Mouse (Mus musculus) hindbrain, postnatal 0 days (tissue): ENCODE data around the gene Aqp7. TPM values are rescaled to one million over a fixed set of nuclear protein-coding genes. Genes with fewer than 3 reads are reported as not detected.

Experiments
- ATAC-seq: fragments of 200-750 bp; cut with Nextera tagmentation; 2 replicates; pipeline ENCODE4 v1.8.0; 2017; ENCODE audit warnings: mild to moderate bottlenecking, moderate TSS enrichment, moderate library complexity
- DNase-seq: peaks from one replicate; pipeline ENCODE4 v3.0.0-alpha.2; 2015; ENCODE audit warnings: low spot score
- H3K27ac ChIP-seq: fragments of 300-500 bp; sonication (generic); 2 replicates; pipeline ENCODE4 v1.5.1; 2014; ENCODE audit warnings: mild to moderate bottlenecking
- H3K27me3 ChIP-seq: fragments of 300-500 bp; sonication (generic); 2 replicates; pipeline ENCODE4 v1.6.1; 2014; ENCODE audit warnings: low read length, mixed read lengths; ENCODE audit not compliant: insufficient read depth
- H3K36me3 ChIP-seq: fragments of 300-500 bp; sonication (generic); 2 replicates; pipeline ENCODE4 v1.6.1; 2014; ENCODE audit warnings: low read length, mixed read lengths; ENCODE audit not compliant: insufficient read depth
- H3K4me1 ChIP-seq: fragments of 300-500 bp; sonication (generic); 2 replicates; pipeline ENCODE4 v1.6.1; 2014; ENCODE audit warnings: antibody characterized with exemption, low read length, mixed read lengths; ENCODE audit not compliant: insufficient read depth
- H3K4me2 ChIP-seq: fragments of 300-500 bp; sonication (generic); 2 replicates; pipeline ENCODE4 v1.6.1; 2014; ENCODE audit warnings: low read depth, mild to moderate bottlenecking, low read length, moderate library complexity, mixed read lengths
- H3K4me3 ChIP-seq: fragments of 300-500 bp; sonication (generic); 2 replicates; pipeline ENCODE4 v1.5.1; 2014; ENCODE audit warnings: low read length
- H3K9ac ChIP-seq: fragments of 300-500 bp; sonication (generic); replicated peaks from 2 replicates; pipeline ENCODE4 v1.6.1; 2014; ENCODE audit warnings: mild to moderate bottlenecking, low read length, moderate library complexity, mixed read lengths
- H3K9me3 ChIP-seq: fragments of 300-500 bp; sonication (generic); 2 replicates; pipeline ENCODE4 v1.6.1; 2016; ENCODE audit warnings: low read length, mixed read lengths
- CTCF ChIP-seq: IDR thresholded peaks from 2 replicates; pipeline ENCODE4 v1.5.1; 2016; ENCODE audit warnings: antibody characterized with exemption, control low read depth, low read depth
- WGBS: fragments of 180-500 bp; shearing (Covaris S2); extraction: QIAGEN DNeasy Blood & Tissue Kit; methylation state at CpG from one replicate; pipeline ENCODE4 v1.1.7; 2014; 5-methylcytosine and 5-hydroxymethylcytosine counted together
- polyA plus RNA-seq: library from polyadenylated mRNA; unstranded; fragments of >200 nt; fragmentation: Nextera tagmentation; extraction: Ambion mirVana; gene quantifications from 2 replicates; pipeline ENCODE4 v1.2.1, GENCODE M21; 2015
- total RNA-seq: library from RNA; depleted of rRNA; stranded (reverse); fragments of >200 nt; gene quantifications from 2 replicates; pipeline ENCODE4 v1.2.3, GENCODE M21; 2014

Gene Aqp7
- total and polyA plus RNA-seq, 2 experiments from 2014 or later, result 0.06 TPM; not detected in 1

DNA sequence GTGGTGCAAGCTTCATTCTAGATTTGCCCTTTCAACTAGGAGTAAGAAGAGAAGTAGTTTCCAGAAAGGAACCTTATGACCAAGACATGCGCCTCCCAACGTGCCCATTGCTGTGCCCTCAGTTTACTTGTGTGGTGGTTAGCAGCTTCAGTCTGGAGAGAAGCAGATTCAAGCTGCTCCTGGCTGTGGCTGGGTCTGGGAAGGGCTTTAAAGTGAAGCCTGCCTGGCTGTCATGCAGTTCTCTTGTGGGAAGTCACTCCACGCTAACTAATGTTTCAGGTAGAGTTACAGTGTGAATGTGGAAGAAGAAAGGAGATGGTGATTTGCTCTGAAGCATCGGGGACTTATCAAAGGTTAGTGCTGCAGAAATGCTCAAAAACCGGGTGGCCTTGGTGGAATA is 32.1 kb downstream of the Aqp7 start:
- H3K27ac ChIP-seq, result no peak overlapping the region
- no peak for TF ChIP-seq CTCF
- WGBS, result 94% methylated on average over 5 of the region's 5 CpGs
- H3K4me2 ChIP-seq, result no peak overlapping the region
- DNase-seq (no peak), ATAC-seq (no peak)
- H3K4me1 ChIP-seq, result no peaks in the 10 kb centered on the region
- no peaks in the 10 kb centered on the region for H3K9me3 ChIP-seq
- H3K27me3 ChIP-seq, result no peaks in the 10 kb centered on the region
- no peak overlapping the region for H3K9ac ChIP-seq
- H3K4me3 ChIP-seq, result no peak overlapping the region
- peaks cover 49% of the 10 kb centered on the region; the same call in 1 of the 2 replicates for H3K36me3 ChIP-seq

GRCm38 (mm10) chr4:41013351-41013750 is 34.6 kb downstream of the Aqp7 start:
- H3K4me2 ChIP-seq, result no peak overlapping the region
- H3K27ac ChIP-seq, result no peak overlapping the region
- no peak for ATAC-seq
- no peak overlapping the region for H3K9ac ChIP-seq
- DNase-seq, result no peak
- H3K4me3 ChIP-seq, result no peak overlapping the region
- WGBS, result 92% methylated on average over 3 of the region's 3 CpGs
- peaks cover 62% of the 10 kb centered on the region for H3K36me3 ChIP-seq
- H3K27me3 ChIP-seq, result no peaks in the 10 kb centered on the region
- H3K4me1 ChIP-seq, result no peaks in the 10 kb centered on the region
- no peaks in the 10 kb centered on the region for H3K9me3 ChIP-seq
- TF ChIP-seq CTCF, result no peak

DNA sequence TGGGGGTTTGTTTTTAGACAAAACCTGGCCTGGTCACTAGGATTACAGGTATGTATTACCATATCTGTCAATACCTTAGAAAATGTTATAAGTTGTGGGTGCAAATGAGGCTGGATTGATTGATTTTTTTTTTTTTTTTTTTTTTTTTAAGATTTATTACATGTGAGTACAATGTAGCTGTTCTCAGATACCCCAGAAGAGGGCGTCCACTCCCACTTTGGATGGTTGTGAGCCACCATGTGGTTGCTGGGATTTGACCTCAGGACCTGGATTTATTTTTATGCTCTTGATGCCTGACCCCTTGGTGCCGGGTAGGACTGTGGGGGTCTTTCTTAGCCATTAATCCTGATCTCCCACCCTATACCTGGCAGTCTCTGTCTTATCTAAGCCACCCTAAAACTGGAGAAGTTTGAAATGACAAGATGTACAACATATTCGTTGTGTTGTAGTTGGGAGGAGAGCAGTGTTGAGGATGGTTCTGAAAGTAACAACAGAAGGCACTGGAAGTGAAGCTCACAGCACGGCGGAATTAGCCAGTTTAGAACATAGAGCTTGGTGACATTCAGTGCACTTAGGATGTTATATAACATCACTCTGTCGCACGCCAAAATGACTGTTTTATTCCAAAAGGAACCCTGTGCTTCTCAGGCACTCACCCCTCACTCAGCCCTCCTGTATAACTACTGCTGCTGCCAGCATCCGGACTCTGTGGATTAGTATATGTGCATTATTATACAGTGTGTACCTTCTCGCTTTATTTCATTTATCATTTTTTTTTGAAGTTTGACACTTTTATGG is 46.9 kb downstream of the Aqp7 start:
- H3K36me3 ChIP-seq, result peaks cover 73% of the 10 kb centered on the region
- DNase-seq (no peak), ATAC-seq (no peak)
- H3K9ac ChIP-seq, result no peak overlapping the region
- no peak overlapping the region for H3K4me2 ChIP-seq
- H3K4me3 ChIP-seq, result no peak overlapping the region
- WGBS, result 90% methylated on average over 9 of the region's 9 CpGs
- H3K27ac ChIP-seq, result no peak overlapping the region
- no peaks in the 10 kb centered on the region for H3K4me1 ChIP-seq
- no peaks in the 10 kb centered on the region for H3K9me3 ChIP-seq
- no peaks in the 10 kb centered on the region for H3K27me3 ChIP-seq
- TF ChIP-seq CTCF, result no peak

DNA sequence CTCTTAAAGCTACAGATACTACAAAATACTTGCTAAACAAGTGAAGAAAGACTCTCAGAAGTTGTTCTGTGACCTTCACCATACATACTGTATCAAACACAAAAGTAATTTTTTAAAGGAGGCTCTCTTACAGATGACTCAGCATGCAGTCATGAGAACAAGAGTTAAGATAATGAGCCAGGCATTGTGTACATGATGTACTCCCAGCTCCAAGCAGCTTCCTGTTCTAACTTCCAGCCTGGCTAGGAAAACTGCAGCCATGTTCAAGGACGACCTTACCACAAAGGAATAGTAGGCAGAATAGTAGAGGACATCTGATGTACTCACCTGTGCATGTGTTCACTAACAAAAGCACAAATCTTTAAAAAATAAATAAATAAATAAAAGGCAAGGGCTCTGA is 47.7 kb downstream of the Aqp7 start:
- WGBS, result 86% methylated on average over 1 of the region's 1 CpGs
- peaks cover 78% of the 10 kb centered on the region for H3K36me3 ChIP-seq
- no peak overlapping the region for H3K27ac ChIP-seq
- H3K9ac ChIP-seq, result no peak overlapping the region
- H3K4me3 ChIP-seq, result no peak overlapping the region
- H3K4me1 ChIP-seq, result no peaks in the 10 kb centered on the region
- H3K9me3 ChIP-seq, result no peaks in the 10 kb centered on the region
- no peaks in the 10 kb centered on the region for H3K27me3 ChIP-seq
- DNase-seq (no peak), ATAC-seq (no peak)
- no peak overlapping the region for H3K4me2 ChIP-seq
- TF ChIP-seq CTCF, result no peak

- no peak overlapping the region for H3K4me2 ChIP-seq
- H3K36me3 ChIP-seq, result peaks cover 79% of the 10 kb centered on the region
- no peaks in the 10 kb centered on the region for H3K9me3 ChIP-seq
- H3K4me1 ChIP-seq, result no peaks in the 10 kb centered on the region
- DNase-seq (no peak), ATAC-seq (no peak)
- 96% methylated on average over 4 of the region's 4 CpGs for WGBS
- no peak overlapping the region for H3K27ac ChIP-seq
- H3K9ac ChIP-seq, result no peak overlapping the region
- no peak for TF ChIP-seq CTCF
- no peak overlapping the region for H3K4me3 ChIP-seq
- H3K27me3 ChIP-seq, result no peaks in the 10 kb centered on the region
Observed at GRCm38 (mm10) chr4:40997916-40998315, 50.0 kb downstream of the Aqp7 start.

GRCm38 (mm10) chr4:40996302-40996701 is 51.6 kb downstream of the Aqp7 start:
- no peak for DNase-seq
- WGBS, result 98% methylated on average over 6 of the region's 6 CpGs

GRCm38 (mm10) chr4:40989633-40990032 is 58.3 kb downstream of the Aqp7 start:
- Histone ChIP-seq H3K9me3 (no peaks in the 10 kb centered on the region), H3K9ac (no peak overlapping the region), H3K4me3 (no peak overlapping the region), H3K4me2 (no peak overlapping the region), H3K4me1 (no peaks in the 10 kb centered on the region), H3K27me3 (no peaks in the 10 kb centered on the region), H3K27ac (no peak overlapping the region), H3K36me3 (peaks cover 78% of the 10 kb centered on the region)
- 78% methylated on average over 6 of the region's 6 CpGs for WGBS
- DNase-seq (no peak), ATAC-seq (no peak)
- TF ChIP-seq CTCF, result no peak

More at GRCm38 (mm10) chr4:40996302-40996701, 51.6 kb downstream of the Aqp7 start:
- H3K4me3 ChIP-seq, result no peak overlapping the region
- no peaks in the 10 kb centered on the region for H3K9me3 ChIP-seq
- peaks cover 81% of the 10 kb centered on the region for H3K36me3 ChIP-seq
- H3K9ac ChIP-seq, result no peak overlapping the region
- ATAC-seq, result no peak
- H3K27ac ChIP-seq, result no peak overlapping the region
- H3K4me2 ChIP-seq, result no peak overlapping the region
- no peak for TF ChIP-seq CTCF
- H3K27me3 ChIP-seq, result no peaks in the 10 kb centered on the region
- H3K4me1 ChIP-seq, result no peaks in the 10 kb centered on the region
